Mouse (Mus musculus): Measurements from ENCODE around the gene Nt5m.

DNA sequence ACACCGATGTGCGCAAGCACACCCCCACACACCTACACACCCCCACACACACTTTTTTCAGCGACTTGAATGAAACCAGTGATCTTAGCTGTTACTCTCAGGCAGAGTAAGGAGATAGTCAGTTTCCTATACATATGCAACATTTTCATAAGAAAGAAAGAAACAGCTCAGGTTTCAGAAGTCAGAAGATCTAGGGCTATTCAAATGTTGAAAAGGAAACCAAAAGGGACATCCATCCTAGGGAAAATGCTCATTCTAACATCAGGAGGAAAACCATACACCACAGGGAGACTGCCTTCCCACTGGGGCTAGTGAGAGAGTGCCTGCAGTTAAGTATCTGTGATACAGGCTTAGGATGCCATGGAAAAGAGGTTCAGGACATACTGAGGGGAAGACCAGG, 17.6 kb upstream of the Nt5m start:
- no peak for TF ChIP-seq CTCF (IDR thresholded peaks at IDR 0.05)
- no peak for TF ChIP-seq POLR2A (IDR thresholded peaks at IDR 0.05; ENCODE audit: insufficient read depth, low read depth, low read length)
